In the genomic region with DNA sequence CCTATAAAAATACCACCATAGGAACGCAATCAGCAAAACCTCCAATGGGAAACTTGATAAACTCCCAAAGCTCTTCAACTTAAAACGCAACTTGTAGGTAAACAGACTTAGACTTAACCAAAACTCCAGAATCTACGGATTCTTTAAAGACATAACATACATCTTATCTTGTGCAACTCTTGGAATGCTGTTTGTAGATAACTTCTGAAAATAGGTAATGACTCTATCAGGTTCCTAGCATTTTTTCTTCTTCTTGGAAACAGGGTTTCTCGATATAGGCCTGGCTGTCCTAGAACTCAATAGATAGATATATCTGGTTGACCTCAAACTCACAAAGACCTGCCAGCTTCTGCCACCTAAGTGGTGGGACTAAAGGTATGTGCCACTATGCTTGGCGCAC, we compare ENCODE assay signal across 16 mouse cellular contexts. TPM values are rescaled to one million over a fixed set of nuclear protein-coding genes. Genes with fewer than 3 reads are reported as not detected.
"Had no signal": no experiment of that assay in that cellular context is flagged by ENCODE, and none has a peak within 500 bp of the region (broad histone marks: within the 10 kb centered on the region; RNA-seq: fewer than 3 reads in every experiment).

No protein-coding gene starts in this region.

- H3K9me3 ChIP-seq: neural tube, embryonic 13.5 days; neural tube, embryonic 15.5 days; stomach, embryonic 15.5 days had no signal

- DNase-seq: retina, postnatal 1 day; right cerebral cortex, adult 18-20 months; right cerebral cortex, postnatal 14 days; right cerebral cortex, postnatal 25 days; right cerebral cortex, postnatal 4 days; spleen, adult 18-20 months; thymus, adult 18-20 months; thymus, adult 2 months; thymus, postnatal 14 days; thymus, postnatal 25 days; thymus, postnatal 36 days; thymus, postnatal 4 days had no signal

- H3K4me3 ChIP-seq: neural tube, embryonic 13.5 days; neural tube, embryonic 15.5 days; stomach, embryonic 15.5 days had no signal

- H3K4me1 ChIP-seq: neural tube, embryonic 13.5 days; neural tube, embryonic 15.5 days; stomach, embryonic 15.5 days had no signal

- H3K27me3 ChIP-seq: neural tube, embryonic 13.5 days; neural tube, embryonic 15.5 days; stomach, embryonic 15.5 days had no signal

RNA-seq across cellular contexts. Expression of a gene that starts 28.0 kb away (rescaled TPM):
- total RNA-seq: neutrophil, adult 5-6 weeks had no signal
